Mouse (Mus musculus) liver, postnatal 0 days (tissue): ENCODE results near the gene Matk.

Experiments used
- CTCF ChIP-seq: sonication (generic); IDR thresholded peaks from 2 replicates; pipeline ENCODE4 v1.5.1; 2016; ENCODE audit warnings: antibody characterized with exemption, low read depth
- EP300 ChIP-seq: IDR thresholded peaks from 2 replicates; pipeline ENCODE4 v1.6.1; 2016; ENCODE audit warnings: antibody characterized with exemption, low read depth, mild to moderate bottlenecking

GRCm38 (mm10) chr10:81300352-81300907, 47.7 kb downstream of the Matk start:
- TF ChIP-seq CTCF, result no peak
- no peak for TF ChIP-seq EP300
